Mouse (Mus musculus) CH12.LX (cell line): ENCODE measurements around the gene Unc13a. TPM values are rescaled to one million over a fixed set of nuclear protein-coding genes. Genes with fewer than 3 reads are reported as not detected.

Source experiments
- DNase-seq: peaks from one replicate; pipeline ENCODE4 v3.0.0-alpha.2; 2013; ENCODE audit errors: extremely low read depth
- H3K27ac ChIP-seq: 2 replicates; pipeline ENCODE4 v1.5.1; 2012; ENCODE audit warnings: low read depth, mild to moderate bottlenecking, control low read depth, moderate library complexity; ENCODE audit not compliant: insufficient read depth
- H3K27me3 ChIP-seq: replicated peaks from 2 replicates; pipeline ENCODE3; 2012; ENCODE audit warnings: inconsistent platforms
- H3K36me3 ChIP-seq, 2 experiments: replicated peaks in 1 of 2; 2 replicates each; pipeline versions ENCODE3 to v1.6.1; 2012; ENCODE audit warnings: inconsistent platforms in 1 of 2, low read length in 1 of 2, mild to moderate bottlenecking in 1 of 2, mixed read lengths in 1 of 2, moderate library complexity in 1 of 2; ENCODE audit not compliant: control insufficient read depth in 1 of 2, insufficient read depth in 1 of 2
- H3K4me1 ChIP-seq, 2 experiments: 2 replicates each; pipeline ENCODE4 v1.6.1; 2012; ENCODE audit warnings: inconsistent platforms in 1 of 2, moderate library complexity in 1 of 2; ENCODE audit not compliant: insufficient read depth in 2 of 2, control insufficient read depth in 1 of 2
- H3K4me2 ChIP-seq: 2 replicates; pipeline ENCODE4 v1.6.1; 2012; ENCODE audit warnings: low read depth, mild to moderate bottlenecking, control low read depth; ENCODE audit not compliant: poor library complexity, insufficient read depth, severe bottlenecking
- H3K4me3 ChIP-seq, 3 experiments: fragments of 150-350 bp in 1 of 3; sonication (generic) in 1 of 3; replicated peaks in 1 of 3; 2 replicates each; pipeline versions ENCODE3 to v1.5.1; 2011 to 2012; ENCODE audit warnings: low read depth in 2 of 3, low read length in 2 of 3, mild to moderate bottlenecking in 2 of 3, moderate library complexity in 2 of 3, control low read depth in 1 of 3, improper control_type of control experiment in 1 of 3, inconsistent platforms in 1 of 3, mixed read lengths in 1 of 3; ENCODE audit not compliant: poor library complexity in 1 of 3
- H3K79me2 ChIP-seq: replicated peaks from 2 replicates; pipeline ENCODE4 v1.6.1; 2012; ENCODE audit warnings: mild to moderate bottlenecking, moderate library complexity; ENCODE audit not compliant: control insufficient read depth, poor library complexity, insufficient read depth, severe bottlenecking; ENCODE audit errors: extremely low read depth
- H3K9ac ChIP-seq: 2 replicates; pipeline ENCODE4 v1.6.1; 2012; ENCODE audit warnings: low read depth, mild to moderate bottlenecking, control low read depth, moderate library complexity; ENCODE audit not compliant: insufficient read depth
- H3K9me3 ChIP-seq: replicated peaks from 2 replicates; pipeline ENCODE3; 2012; ENCODE audit warnings: low read length, inconsistent platforms, mixed read lengths
- CHD1 ChIP-seq: IDR thresholded peaks from 2 replicates; pipeline ENCODE4 v1.6.1; 2012; ENCODE audit warnings: low read depth, low read length, improper control_type of control experiment, inconsistent platforms
- CHD2 ChIP-seq: IDR thresholded peaks from 2 replicates; pipeline ENCODE4 v1.6.1; 2011; ENCODE audit warnings: low read length, improper control_type of control experiment
- CTCF ChIP-seq, 2 experiments: IDR thresholded peaks in 1 of 2; conservative IDR thresholded peaks in 1 of 2; 2 replicates each; pipeline ENCODE4 v1.5.1; 2011 to 2012; ENCODE audit warnings: low read depth in 2 of 2, low read length in 2 of 2, improper control_type of control experiment in 1 of 2, inconsistent platforms in 1 of 2, mild to moderate bottlenecking in 1 of 2, moderate library complexity in 1 of 2
- EP300 ChIP-seq: IDR thresholded peaks from 2 replicates; pipeline ENCODE4 v1.6.1; 2011; ENCODE audit warnings: low read length, improper control_type of control experiment
- GABPA ChIP-seq: IDR thresholded peaks from 2 replicates; pipeline ENCODE4 v1.6.1; 2012; ENCODE audit warnings: low read depth, low read length, improper control_type of control experiment, inconsistent platforms; ENCODE audit not compliant: insufficient replicate concordance
- HCFC1 ChIP-seq: IDR thresholded peaks from 2 replicates; pipeline ENCODE4 v1.6.1; 2012; ENCODE audit warnings: low read depth, mild to moderate bottlenecking, inconsistent platforms, low read length, improper control_type of control experiment
- IRF4 ChIP-seq: IDR thresholded peaks from 2 replicates; pipeline ENCODE4 v1.6.1; 2014; ENCODE audit warnings: low read depth, mild to moderate bottlenecking, inconsistent platforms, low read length, improper control_type of control experiment
- JUN ChIP-seq: IDR thresholded peaks from 2 replicates; pipeline ENCODE4 v1.6.1; 2011; ENCODE audit warnings: low read depth, mild to moderate bottlenecking, low read length, improper control_type of control experiment, moderate library complexity; ENCODE audit not compliant: insufficient read depth
- JUND ChIP-seq: conservative IDR thresholded peaks from 2 replicates; pipeline ENCODE4 v1.6.1; 2011; ENCODE audit warnings: low read depth, low read length, improper control_type of control experiment
- MAFK ChIP-seq: IDR thresholded peaks from 2 replicates; pipeline ENCODE4 v1.6.1; 2011; ENCODE audit warnings: low read length, improper control_type of control experiment; ENCODE audit not compliant: insufficient replicate concordance
- MAZ ChIP-seq: IDR thresholded peaks from 2 replicates; pipeline ENCODE4 v1.6.1; 2012; ENCODE audit warnings: low read depth, mild to moderate bottlenecking, inconsistent platforms, low read length, improper control_type of control experiment, moderate library complexity
- MEF2A ChIP-seq: IDR thresholded peaks from 2 replicates; pipeline ENCODE4 v1.6.1; 2014; ENCODE audit warnings: low read depth, mild to moderate bottlenecking, inconsistent platforms, low read length, improper control_type of control experiment, borderline replicate concordance
- NELFE ChIP-seq: IDR thresholded peaks from 2 replicates; pipeline ENCODE4 v1.6.1; 2011; ENCODE audit warnings: low read depth, low read length, improper control_type of control experiment
- PAX5 ChIP-seq: IDR thresholded peaks from 2 replicates; pipeline ENCODE4 v1.6.1; 2012; ENCODE audit warnings: low read length, inconsistent platforms, mixed read lengths
- POLR2AphosphoS2 ChIP-seq: IDR thresholded peaks from 2 replicates; pipeline ENCODE4 v1.6.1; 2011; ENCODE audit warnings: low read depth, low read length, improper control_type of control experiment
- RCOR1 ChIP-seq: conservative IDR thresholded peaks from 2 replicates; pipeline ENCODE4 v1.6.1; 2012; ENCODE audit warnings: low read depth, mild to moderate bottlenecking, inconsistent platforms, low read length, improper control_type of control experiment
- SIN3A ChIP-seq: IDR thresholded peaks from 2 replicates; pipeline ENCODE4 v1.6.1; 2012; ENCODE audit warnings: low read length, improper control_type of control experiment, inconsistent platforms
- SMC3 ChIP-seq: IDR thresholded peaks from 2 replicates; pipeline ENCODE4 v1.6.1; 2011; ENCODE audit warnings: low read depth, low read length, improper control_type of control experiment
- TCF12 ChIP-seq: IDR thresholded peaks from 2 replicates; pipeline ENCODE4 v1.6.1; 2014; ENCODE audit warnings: low read depth, mild to moderate bottlenecking, inconsistent platforms, low read length, improper control_type of control experiment
- ZKSCAN1 ChIP-seq: IDR thresholded peaks from 2 replicates; pipeline ENCODE4 v1.6.1; 2012; ENCODE audit warnings: low read depth, inconsistent platforms, low read length, improper control_type of control experiment, borderline replicate concordance
- ZMIZ1 ChIP-seq: IDR thresholded peaks from 2 replicates; pipeline ENCODE4 v1.6.1; 2012; ENCODE audit warnings: low read depth, mild to moderate bottlenecking, inconsistent platforms, low read length, improper control_type of control experiment
- dilution Hi-C: fragments of 300-500 bp; cut with MboI; formaldehyde crosslinking; loops from 2 replicates; pipeline ENCODE4 v1.14.3; 2020; ENCODE audit warnings: low sequenced_read_pairs; ENCODE audit not compliant: extremely low pct_unique_long_range_greater_than_20kb, extremely low pct_ligation_motif_present
- in situ Hi-C: fragments of 300-500 bp; cut with MboI; formaldehyde crosslinking; loops from 3 replicates; pipeline ENCODE4 v1.14.3; 2019; ENCODE audit warnings: low sequenced_read_pairs, low pct_ligation_motif_present, low pct_unique_long_range_greater_than_20kb, mixed read lengths
- polyA plus RNA-seq: library from polyadenylated mRNA; unstranded; fragments of >175 nt; gene quantifications from 2 replicates; pipeline ENCODE4 v1.2.1, GENCODE M21; 2012; ENCODE audit warnings: low read depth; ENCODE audit not compliant: insufficient read length
- total RNA-seq, 2 experiments: library from RNA; depleted of rRNA; stranded (reverse); fragments of 300-350 nt in 1 of 2; fragments of >200 nt in 1 of 2; gene quantifications; 2 replicates each; pipeline ENCODE4 v1.2.3; 2012 to 2014

The Unc13a gene
- total and polyA plus RNA-seq, 3 experiments, result 0.68 to 2.1 (median 1.0) TPM

DNA sequence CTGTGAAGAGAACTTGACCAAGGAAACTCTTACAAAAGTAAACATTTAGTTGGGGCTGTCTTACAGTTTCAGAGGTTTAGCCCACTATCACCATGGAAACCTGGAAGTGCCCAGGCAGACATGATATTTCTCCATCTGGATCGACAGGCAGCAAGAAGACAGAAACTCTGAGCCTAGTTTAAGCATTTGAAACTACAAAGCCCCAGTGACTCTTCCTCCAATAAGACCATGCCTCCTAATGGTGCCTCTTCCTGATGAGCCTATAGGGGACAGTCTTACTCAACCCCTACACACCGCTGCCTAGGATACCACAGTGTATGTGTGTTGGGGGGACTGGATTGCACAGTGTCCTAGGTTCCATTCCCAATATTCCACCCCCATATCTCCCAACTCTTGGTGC is 2.5 kb upstream of the Unc13a start:
- Histone ChIP-seq H3K4me3 (no peak overlapping the region), H3K4me2 (no peak overlapping the region), H3K9me3 (no peaks in the 10 kb centered on the region), H3K79me2 (peaks cover 15% of the 10 kb centered on the region), H3K9ac (no peak overlapping the region), H3K27ac (no peak overlapping the region), H3K36me3 (peaks cover 8 to 11% of the 10 kb centered on the region in 2 experiments), H3K27me3 (peaks cover 17% of the 10 kb centered on the region), H3K4me1 (peaks cover 30 to 61% of the 10 kb centered on the region in 2 experiments)
- in situ Hi-C loops (no loop called here), dilution Hi-C loops (no loop called here)
- no peak for TF ChIP-seq CTCF (conservative IDR thresholded peaks at IDR 0.05 in 1 of 2, IDR thresholded peaks at IDR 0.05 in 1 of 2; ENCODE audit: low read depth in 2 of 2, low read length in 2 of 2)
- TF ChIP-seq JUN, result no peak
- TF ChIP-seq SIN3A, result no peak
- TF ChIP-seq ZMIZ1, result no peak
- no peak for TF ChIP-seq MAFK
- peak; percentile 14 for DNase-seq

DNA sequence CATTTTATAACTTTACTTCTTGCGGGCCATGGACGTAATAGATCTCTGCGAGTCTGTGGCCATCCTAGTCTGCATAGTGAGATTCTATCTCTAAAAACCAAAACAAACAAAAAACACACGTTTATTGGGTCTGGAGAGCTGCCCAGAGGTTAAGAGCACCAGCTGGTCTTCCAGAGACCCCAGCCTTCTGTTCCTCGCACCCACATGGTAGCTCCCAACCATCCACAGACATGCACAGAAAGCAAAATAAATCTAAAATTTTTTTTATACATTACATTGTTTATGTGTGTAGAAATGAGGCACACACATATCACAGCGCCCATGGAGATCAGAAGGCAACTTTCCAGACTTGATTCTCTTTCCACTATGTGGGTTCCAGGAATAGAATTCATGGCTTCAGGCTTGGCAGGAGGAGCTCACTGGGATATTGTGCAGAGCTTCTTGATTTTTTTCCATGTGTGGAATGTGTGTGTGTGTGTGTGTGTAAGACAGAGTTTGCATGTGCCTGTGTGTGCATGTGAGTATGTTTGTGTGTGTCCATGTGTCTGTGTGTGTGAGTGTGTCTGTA is 695 bp upstream of the Unc13a start:
- H3K4me2 ChIP-seq, result peak overlapping the region; percentile 53; the same call in 1 of the 2 replicates
- dilution Hi-C loops (no loop called here), in situ Hi-C loops (no loop called here)
- H3K27me3 ChIP-seq, result peaks cover 26% of the 10 kb centered on the region
- H3K27ac ChIP-seq, result no peak overlapping the region
- H3K36me3 ChIP-seq, result no peaks in the 10 kb centered on the region
- peaks cover 27 to 60% of the 10 kb centered on the region in 2 experiments for H3K4me1 ChIP-seq
- no peak for TF ChIP-seq ZMIZ1
- TF ChIP-seq CHD1, result no peak
- TF ChIP-seq EP300, result no peak
- TF ChIP-seq RCOR1, result no peak
- no peak for TF ChIP-seq GABPA
- TF ChIP-seq PAX5, result no peak
- TF ChIP-seq JUN, result no peak
- TF ChIP-seq TCF12, result no peak
- no peak for TF ChIP-seq IRF4
- no peak for TF ChIP-seq MEF2A
- no peak for TF ChIP-seq HCFC1
- TF ChIP-seq MAZ, result no peak
- no peak for TF ChIP-seq NELFE
- TF ChIP-seq JUND, result no peak
- no peak for TF ChIP-seq ZKSCAN1
- TF ChIP-seq CHD2, result no peak
- TF ChIP-seq POLR2AphosphoS2, result no peak
- TF ChIP-seq SMC3, result no peak
- TF ChIP-seq, all 38 proteins: peak for 0
- Histone ChIP-seq H3K4me3 (peak overlapping the region in 2 of 3 experiments; percentile 46 to 48), H3K9me3 (no peaks in the 10 kb centered on the region), H3K9ac (peak overlapping the region; percentile 34; the same call in 1 of the 2 replicates), H3K79me2 (peaks cover 4% of the 10 kb centered on the region)
- no peak for DNase-seq
